Mouse (Mus musculus) lung, adult 2 months (tissue): ENCODE results near the gene Flvcr1.

Source experiments
- CTCF ChIP-seq: fragments of 200-500 bp; IDR thresholded peaks from 2 replicates; pipeline ENCODE4 v1.5.1; 2011; ENCODE audit warnings: mild to moderate bottlenecking, low read length, control low read depth; ENCODE audit not compliant: insufficient read depth
- POLR2A ChIP-seq: fragments of 200-500 bp; IDR thresholded peaks from 2 replicates; pipeline ENCODE4 v1.6.1; 2011; ENCODE audit warnings: low read depth, mild to moderate bottlenecking, control low read depth, low read length, borderline replicate concordance; ENCODE audit errors: extremely low read depth

DNA sequence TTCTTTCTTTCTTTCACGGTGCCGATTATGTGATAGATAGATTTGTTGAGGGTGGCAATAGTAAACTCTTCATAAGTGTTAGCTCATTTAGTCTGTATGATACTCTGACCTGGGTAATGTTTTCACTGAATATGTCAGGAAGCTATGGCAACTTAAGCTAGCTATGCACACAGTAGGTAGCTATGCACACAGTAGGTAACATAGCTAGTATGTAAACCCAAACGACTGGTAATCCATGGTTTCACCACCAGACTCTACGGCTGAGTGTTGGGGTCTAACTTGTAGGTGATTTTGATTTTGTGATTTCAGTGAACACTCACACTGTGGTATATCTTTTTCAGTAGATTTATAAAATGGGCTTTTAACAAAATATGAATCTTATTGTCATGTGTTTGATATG, 12.0 kb upstream of the Flvcr1 start:
- TF ChIP-seq CTCF (no peak), POLR2A (no peak)
